Mouse (Mus musculus) thymus, postnatal 10 days (tissue): ENCODE data around the gene Gm20721.
A peak's percentile ranks its signal among the peaks of the same experiment; 100 is the strongest.
"Not testable (repeated sequence)": the region's sequence is repeated elsewhere in the genome, so short reads cannot be mapped to it uniquely, and the experiment has no call there.

Experiments used
- DNase-seq, 2 experiments: peaks; one replicate each; pipeline ENCODE4 v3.0.0; 2021; ENCODE audit warnings: low spot score in 2 of 2

Gene Gm20721

DNA sequence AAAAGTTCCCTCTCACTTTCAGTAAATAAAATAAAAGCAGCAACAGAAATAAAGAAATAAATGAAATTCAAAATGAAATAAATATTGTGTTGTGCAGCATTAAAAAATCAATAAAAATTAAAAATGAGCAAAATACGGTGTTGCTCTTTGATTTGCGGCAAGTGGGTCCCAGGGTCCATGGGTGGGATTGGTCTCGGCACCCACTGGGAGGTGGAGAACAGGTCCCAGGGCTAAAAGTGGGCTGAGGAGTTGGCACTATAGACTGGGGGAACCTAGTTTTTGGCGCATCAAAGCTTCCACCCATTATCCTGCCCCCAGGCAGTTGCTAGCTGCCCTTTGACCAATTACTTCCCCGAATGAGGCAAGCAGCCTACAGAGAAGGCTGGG, at the start of gene Gm20721:
TSS of gene Gm20721 (minus strand) at position 101 of the 387 bp plus-strand sequence.
- no peak for DNase-seq

GRCm38 (mm10) chr2:174393383-174393782, 46.9 kb upstream of the Gm20721 start:
- DNase-seq, result no peak

DNA sequence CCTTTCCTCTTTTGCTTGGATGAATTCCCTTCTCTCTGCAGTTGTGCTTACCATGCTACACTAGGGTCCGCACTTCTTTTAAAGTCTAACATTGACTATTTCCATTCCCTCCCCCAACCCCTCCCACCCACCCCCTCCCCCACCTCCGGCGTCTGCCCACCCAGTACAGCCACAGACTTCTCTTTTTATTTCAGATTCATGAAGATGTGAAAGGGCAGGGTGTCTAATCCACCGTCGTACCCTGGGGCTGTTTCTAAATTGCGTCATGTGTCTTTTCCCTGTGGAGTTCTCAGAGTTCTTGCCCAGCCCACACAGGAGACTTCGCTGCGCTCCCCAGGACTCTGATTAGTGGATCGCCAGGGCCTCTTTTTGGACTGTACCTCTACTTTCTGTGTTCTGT, 46.0 kb upstream of the Gm20721 start:
- DNase-seq, result no peak

- no peak for DNase-seq
Observed at GRCm38 (mm10) chr2:174391936-174392335, 45.4 kb upstream of the Gm20721 start.

GRCm38 (mm10) chr2:174381021-174381420, 34.5 kb upstream of the Gm20721 start:
- DNase-seq, result no peak

DNA sequence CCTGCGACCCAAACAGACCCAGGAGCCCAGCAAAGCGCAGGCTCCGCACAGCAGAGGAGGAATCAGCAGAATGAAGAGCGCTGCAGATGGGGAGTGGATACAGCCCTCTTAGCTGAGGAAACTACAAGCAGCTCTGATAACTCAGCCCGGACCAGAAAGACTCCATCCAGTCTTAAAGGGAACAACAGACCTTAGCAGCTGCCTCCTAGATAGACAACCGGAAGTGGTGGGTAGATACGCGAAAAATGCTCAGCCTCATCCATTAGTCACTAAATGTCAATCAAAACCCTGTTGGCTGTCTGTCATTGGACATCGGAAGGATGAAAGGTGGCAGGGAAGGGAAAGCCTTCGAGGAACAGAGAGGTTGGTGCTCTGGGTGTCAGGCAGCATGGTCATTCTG, 20.1 kb upstream of the Gm20721 start:
- DNase-seq, result no peak

DNA sequence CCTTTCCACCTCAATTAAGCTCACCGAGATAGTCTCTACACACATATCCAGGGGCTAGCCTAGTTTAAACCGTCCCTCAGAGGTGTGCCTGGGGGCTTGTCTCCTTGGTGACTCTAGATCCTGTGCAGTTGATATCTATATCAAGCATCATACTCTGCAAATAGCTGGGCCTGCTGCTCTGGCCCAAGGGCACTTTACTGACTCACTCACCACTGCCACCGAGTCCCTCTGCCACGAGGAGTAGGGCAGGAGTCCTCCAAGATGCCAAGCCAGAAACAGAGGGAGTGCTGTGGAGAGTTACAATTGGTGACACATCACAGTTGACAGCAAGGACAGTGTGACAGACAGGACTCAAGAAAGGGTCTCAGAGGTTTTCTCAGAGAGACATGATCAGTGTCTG, 13.1 kb upstream of the Gm20721 start:
- no peak for DNase-seq

DNA sequence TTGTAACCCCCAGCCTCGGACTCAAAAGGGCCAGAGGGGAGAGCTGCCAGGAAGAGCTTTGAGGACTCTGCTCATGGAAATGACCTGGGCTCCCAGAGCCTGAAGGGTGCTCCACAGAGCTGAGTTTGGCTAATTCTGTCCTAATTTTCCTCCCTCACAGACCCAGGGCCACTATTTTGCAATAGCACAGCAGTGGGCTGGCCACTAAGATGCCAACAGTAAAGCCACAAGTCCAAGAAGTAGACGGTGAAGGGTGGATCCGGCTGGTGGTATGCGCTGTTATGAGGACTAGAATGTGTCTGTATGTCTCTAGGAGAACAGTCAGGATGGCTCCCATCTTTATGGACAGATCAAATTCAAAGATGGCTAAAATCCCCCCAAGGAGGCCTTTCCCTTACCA, 12.0 kb upstream of the Gm20721 start:
- no peak for DNase-seq

- DNase-seq, result not testable (repeated sequence)
Observed at GRCm38 (mm10) chr2:174346999-174347668, 622 bp upstream of the Gm20721 start.

- DNase-seq, result no peak
Observed at GRCm38 (mm10) chr2:174344996-174345395, 1.5 kb downstream of the Gm20721 start.

DNA sequence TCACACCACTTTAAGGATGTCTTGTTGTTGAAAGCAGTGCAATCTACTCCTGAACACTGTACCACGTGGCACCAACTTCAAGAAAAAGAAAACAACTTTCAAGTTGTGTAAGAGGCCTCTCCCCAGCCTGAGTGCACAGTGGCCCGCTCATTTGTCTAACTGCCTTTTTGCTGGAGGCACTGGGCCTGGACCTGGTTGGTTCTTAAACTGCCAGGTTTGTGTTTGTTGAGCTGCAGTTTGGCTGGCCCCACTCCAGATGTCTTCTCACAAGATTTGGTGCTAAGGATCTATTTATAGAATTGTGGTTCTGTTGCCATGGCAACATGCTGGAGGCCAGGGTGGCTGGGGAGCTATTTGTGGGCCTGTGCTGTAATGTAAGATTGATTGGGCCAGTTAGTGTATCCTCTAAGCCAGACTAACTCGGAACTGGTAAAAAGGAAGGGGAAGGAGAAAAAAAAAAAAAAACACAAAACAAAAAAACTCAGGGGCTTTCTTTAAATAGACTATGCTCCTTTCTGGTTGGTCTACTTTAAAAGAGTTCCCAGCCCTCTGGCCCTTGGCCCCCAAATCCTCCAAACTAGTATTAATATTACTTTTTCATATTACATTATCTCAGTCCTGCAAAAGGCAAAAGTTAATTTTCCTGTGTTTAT, 2.4 kb downstream of the Gm20721 start:
- DNase-seq, result peak; percentile 9 to 31

- DNase-seq, result no peak
Observed at GRCm38 (mm10) chr2:174343566-174343965, 2.9 kb downstream of the Gm20721 start.

- DNase-seq, result no peak
Observed at GRCm38 (mm10) chr2:174342793-174343400, 3.6 kb downstream of the Gm20721 start.

DNA sequence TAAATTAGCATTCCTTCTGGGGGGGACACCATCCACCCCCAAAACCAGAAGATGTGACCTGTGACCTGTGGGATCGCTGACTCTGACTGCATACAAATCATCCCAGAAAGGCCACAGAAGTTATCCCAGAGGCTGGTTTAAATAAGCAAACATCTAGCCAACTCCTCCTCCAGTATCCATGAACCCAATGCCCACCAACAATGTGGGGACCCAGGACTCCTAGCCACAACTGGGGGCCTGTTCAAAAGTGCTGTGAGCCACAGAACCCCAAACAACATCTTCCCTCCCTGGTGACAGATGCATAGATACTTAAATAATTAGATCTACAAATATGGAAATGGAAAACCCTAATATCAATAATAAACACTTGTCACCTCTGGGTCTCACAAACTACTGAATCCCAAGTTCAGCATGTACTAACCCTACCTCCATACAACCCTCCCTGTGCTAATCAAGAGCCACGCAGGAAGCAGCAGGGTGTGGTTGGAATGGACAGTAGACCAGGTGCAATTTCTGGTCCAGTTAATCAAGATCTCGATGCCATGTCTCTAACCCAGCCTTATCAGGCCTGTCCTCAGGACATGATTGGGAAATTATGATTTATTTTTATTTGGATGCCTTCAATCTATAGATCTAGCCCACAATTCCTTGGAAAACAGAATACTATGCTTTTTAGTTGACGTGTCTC, 5.5 kb downstream of the Gm20721 start:
- no peak for DNase-seq

DNA sequence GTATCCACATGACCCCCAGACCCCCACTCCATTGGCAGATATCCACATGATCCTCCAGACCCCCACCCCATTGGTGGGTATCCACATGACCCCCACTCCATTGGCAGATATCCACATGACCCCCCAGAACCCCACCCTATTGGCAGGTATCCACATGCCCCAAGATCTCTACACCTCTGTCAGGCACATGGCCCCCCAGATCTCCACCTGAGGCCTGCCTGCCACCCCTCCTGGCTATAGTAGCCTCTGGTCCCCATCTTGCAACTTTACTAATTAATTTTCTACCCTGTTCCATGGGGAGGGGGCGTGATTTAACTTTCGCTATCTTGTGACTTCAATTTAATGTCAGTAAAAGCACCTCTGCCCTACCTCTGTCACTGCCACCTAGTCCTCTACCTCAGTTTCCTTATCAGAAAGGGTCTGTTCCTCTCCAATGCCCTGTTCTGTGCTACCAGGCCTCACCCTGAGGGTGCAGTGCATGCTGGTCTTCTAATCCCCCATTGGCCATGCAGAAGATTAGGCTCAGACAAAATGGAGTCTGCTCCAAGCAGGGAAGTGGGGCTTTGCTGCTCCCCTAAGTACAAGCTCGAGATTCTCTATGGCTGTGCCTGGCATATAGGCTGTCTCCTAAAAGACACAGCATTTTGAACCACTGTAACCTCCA, 6.2 kb downstream of the Gm20721 start:
- DNase-seq, result no peak

GRCm38 (mm10) chr2:174339701-174340100, 6.8 kb downstream of the Gm20721 start:
- DNase-seq, result no peak

GRCm38 (mm10) chr2:174337275-174337674, 9.2 kb downstream of the Gm20721 start:
- DNase-seq, result no peak

- DNase-seq, result no peak
Observed at GRCm38 (mm10) chr2:174334415-174334814, 12.1 kb downstream of the Gm20721 start.

DNA sequence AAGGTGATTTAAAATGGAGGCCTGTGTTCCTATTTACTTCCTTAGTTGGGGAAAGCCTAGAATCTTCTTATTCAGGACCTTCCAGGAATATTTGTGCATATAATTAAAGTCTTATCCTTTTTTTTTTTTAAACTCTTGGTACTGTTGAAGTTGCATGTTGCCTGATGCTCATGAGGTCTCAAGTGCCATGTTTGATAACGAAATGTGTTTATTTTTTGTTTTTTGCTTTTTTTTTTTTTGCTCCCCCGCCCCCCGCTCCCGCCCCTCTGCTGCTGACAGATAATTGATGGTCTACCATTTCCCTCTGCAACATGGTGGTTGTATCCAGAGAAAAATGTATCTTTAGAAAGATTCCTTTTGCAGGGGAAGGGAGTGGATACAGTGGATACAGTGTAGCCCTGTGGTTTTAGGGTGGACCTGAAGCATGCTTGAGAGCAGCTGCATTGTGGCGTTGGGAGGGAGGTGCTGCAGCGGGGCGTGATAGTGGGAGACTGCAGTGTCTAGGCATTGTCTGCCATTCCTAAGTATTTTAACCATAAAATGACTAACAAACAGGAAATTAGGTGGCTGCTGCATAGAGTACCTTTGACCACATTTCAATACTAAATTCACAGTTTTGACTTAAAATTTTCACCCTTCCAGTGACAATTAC, 13.1 kb downstream of the Gm20721 start:
- DNase-seq, result no peak

GRCm38 (mm10) chr2:174331282-174332030, 15.1 kb downstream of the Gm20721 start:
- no peak for DNase-seq
